Mouse (Mus musculus) brain, embryonic 14.5 days (tissue): ENCODE measurements at regions not wholly inside any gene's neighbourhood (a gene's known extent, or its start where the extent isn't known, plus 50 kb on each side); places are given as distances from the start of the nearest gene placed in this dataset.

Source experiments
- DNase-seq: peaks from one replicate; pipeline ENCODE4 v3.0.0-alpha.2; 2011; ENCODE audit warnings: low read depth
- CTCF ChIP-seq: fragments of 200-500 bp; IDR thresholded peaks from 2 replicates; pipeline ENCODE4 v1.5.1; 2012; ENCODE audit warnings: inconsistent platforms, mild to moderate bottlenecking, moderate library complexity, borderline replicate concordance; ENCODE audit not compliant: insufficient read depth, insufficient read length; ENCODE audit errors: extremely low read depth
- POLR2A ChIP-seq: fragments of 200-500 bp; IDR thresholded peaks from 2 replicates; pipeline ENCODE4 v1.6.1; 2012; ENCODE audit warnings: mild to moderate bottlenecking, inconsistent platforms, borderline replicate concordance; ENCODE audit not compliant: poor library complexity, insufficient read depth, insufficient read length, severe bottlenecking; ENCODE audit errors: extremely low read depth

- DNase-seq: peak; percentile 43
These were observed 410.9 kb upstream of the Vstm2b start for GRCm38 (mm10) chr7:40487256-40487655.

GRCm38 (mm10) chr7:40522703-40523267 lies 375.3 kb upstream of the Vstm2b start:
- TF ChIP-seq POLR2A (no peak), CTCF (no peak)
- DNase-seq: peak; percentile 58

More at GRCm38 (mm10) chr7:40487256-40487655, 410.9 kb upstream of the Vstm2b start:
- TF ChIP-seq CTCF: no peak
- no peak for TF ChIP-seq POLR2A

- DNase-seq: peak; percentile 60
- no peak for TF ChIP-seq CTCF
These were observed 361.5 kb upstream of the Vstm2b start for GRCm38 (mm10) chr7:40536601-40537000.

GRCm38 (mm10) chr7:40537621-40538020 lies 360.5 kb upstream of the Vstm2b start:
- TF ChIP-seq CTCF (no peak), POLR2A (no peak)
- DNase-seq: no peak

GRCm38 (mm10) chr7:40539789-40540188 lies 358.3 kb upstream of the Vstm2b start:
- DNase-seq: peak; percentile 65
- TF ChIP-seq CTCF (no peak), POLR2A (no peak)

- TF ChIP-seq POLR2A: no peak
- no peak for TF ChIP-seq CTCF
- DNase-seq: no peak
These were observed 356.8 kb upstream of the Vstm2b start for GRCm38 (mm10) chr7:40541283-40541682.

- peak; percentile 71 for DNase-seq
- TF ChIP-seq POLR2A (no peak), CTCF (no peak)
These were observed 334.5 kb upstream of the Vstm2b start for GRCm38 (mm10) chr7:40563447-40564118.

GRCm38 (mm10) chr7:40575971-40576370 lies 322.2 kb upstream of the Vstm2b start:
- TF ChIP-seq POLR2A (no peak), CTCF (no peak)
- DNase-seq: no peak

GRCm38 (mm10) chr7:40577365-40577764 lies 320.8 kb upstream of the Vstm2b start:
- no peak for DNase-seq
- TF ChIP-seq POLR2A (no peak), CTCF (no peak)

- no peak for DNase-seq
- TF ChIP-seq POLR2A: no peak
- no peak for TF ChIP-seq CTCF
These were observed 277.4 kb upstream of the Vstm2b start for GRCm38 (mm10) chr7:40620761-40621160.

- TF ChIP-seq POLR2A (no peak), CTCF (no peak)
- DNase-seq: peak; percentile 74
These were observed 275.3 kb upstream of the Vstm2b start for GRCm38 (mm10) chr7:40622811-40623210.

GRCm38 (mm10) chr7:40623286-40623685 lies 274.8 kb upstream of the Vstm2b start:
- TF ChIP-seq CTCF (no peak), POLR2A (no peak)

More at GRCm38 (mm10) chr7:40623286-40623685, 274.8 kb upstream of the Vstm2b start:
- no peak for DNase-seq
